ENCODE assay signal across 8 mouse cellular contexts in genomic region chr7:30443696-30444095, GRCm38 (mm10). TPM values are rescaled to one million over a fixed set of nuclear protein-coding genes. Genes with fewer than 3 reads are reported as not detected.
DNase-seq lines count a peak whose midpoint lies in the region; ATAC-seq lines count a peak whose summit lies in the region.

No protein-coding gene starts in this region.

- ATAC-seq in limb, embryonic 11.5 days (ENCODE audit: insufficient number of reproducible peaks, low FRiP score, low TSS enrichment, low read depth), result no peak
- no peak for ATAC-seq in embryonic facial prominence, embryonic 13.5 days (ENCODE audit: insufficient number of reproducible peaks, insufficient read depth, low FRiP score, low TSS enrichment, low read depth)
- ATAC-seq in intestine, embryonic 14.5 days (replicated peaks; ENCODE audit: low FRiP score, low TSS enrichment, low read depth), result no peak
- no peak for ATAC-seq in neural tube, embryonic 15.5 days (ENCODE audit: low FRiP score)

- no peak for DNase-seq in limb, embryonic 11.5 days (ENCODE audit: low spot score)
- no peak for DNase-seq in limb, embryonic 10.5 days (ENCODE audit: low spot score)
- no peak for DNase-seq in intestine, embryonic 14.5 days (ENCODE audit: low spot score)
- no peak for DNase-seq in T-cell, adult 2 months (ENCODE audit: low spot score)
- DNase-seq in natural killer cell, adult 2 months (ENCODE audit: low spot score in 2 of 2), result no peak
- no peak for DNase-seq in thymus, adult 18-20 months

- no peak overlapping the region for H3K27ac ChIP-seq in limb, embryonic 11.5 days (replicated peaks; ENCODE audit: low read depth, low read length)
- H3K27ac ChIP-seq in limb, embryonic 10.5 days, result no peak overlapping the region
- no peak overlapping the region for H3K27ac ChIP-seq in embryonic facial prominence, embryonic 13.5 days
- no peak overlapping the region for H3K27ac ChIP-seq in intestine, embryonic 14.5 days (ENCODE audit: low read depth)
- H3K27ac ChIP-seq in neural tube, embryonic 15.5 days (replicated peaks), result no peak overlapping the region; the same call in 1 of the 2 replicates

- no peak overlapping the region for H3K4me3 ChIP-seq in limb, embryonic 11.5 days (ENCODE audit: low read depth, low read length)
- no peak overlapping the region; the same call in 1 of the 2 replicates for H3K4me3 ChIP-seq in limb, embryonic 10.5 days
- H3K4me3 ChIP-seq in embryonic facial prominence, embryonic 13.5 days, result peak overlapping the region; percentile 71
- no peak overlapping the region for H3K4me3 ChIP-seq in intestine, embryonic 14.5 days (ENCODE audit: low read depth, low read length)
- peak overlapping the region; percentile 83 for H3K4me3 ChIP-seq in neural tube, embryonic 15.5 days (replicated peaks)

- no peak overlapping the region for H3K9ac ChIP-seq in limb, embryonic 11.5 days (ENCODE audit: low read length)
- no peak overlapping the region for H3K9ac ChIP-seq in embryonic facial prominence, embryonic 13.5 days
- no peak overlapping the region for H3K9ac ChIP-seq in intestine, embryonic 14.5 days (ENCODE audit: low read length)
- peak overlapping the region; percentile 97 for H3K9ac ChIP-seq in neural tube, embryonic 15.5 days (replicated peaks)

- peak overlapping the region; percentile 77; the same call in 1 of the 2 replicates for H3K4me2 ChIP-seq in limb, embryonic 11.5 days (ENCODE audit: low read depth, severe bottlenecking)
- peak overlapping the region; percentile 78 for H3K4me2 ChIP-seq in embryonic facial prominence, embryonic 13.5 days
- H3K4me2 ChIP-seq in intestine, embryonic 14.5 days (ENCODE audit: low read length), result peak overlapping the region; percentile 56
- peak overlapping the region; percentile 84 for H3K4me2 ChIP-seq in neural tube, embryonic 15.5 days

- peaks cover 24% of the 10 kb centered on the region for H3K27me3 ChIP-seq in limb, embryonic 11.5 days (ENCODE audit: control insufficient read depth, insufficient read depth, low read length)
- peaks cover 96% of the 10 kb centered on the region for H3K27me3 ChIP-seq in limb, embryonic 10.5 days (ENCODE audit: low read depth, poor library complexity, severe bottlenecking)
- peaks cover 9% of the 10 kb centered on the region; the same call in 1 of the 2 replicates for H3K27me3 ChIP-seq in embryonic facial prominence, embryonic 13.5 days
- H3K27me3 ChIP-seq in intestine, embryonic 14.5 days (replicated peaks; ENCODE audit: control insufficient read depth, insufficient read depth, low read length), result peaks cover 6% of the 10 kb centered on the region
- H3K27me3 ChIP-seq in neural tube, embryonic 15.5 days (replicated peaks), result no peaks in the 10 kb centered on the region

- no peaks in the 10 kb centered on the region for H3K9me3 ChIP-seq in limb, embryonic 11.5 days (ENCODE audit: control insufficient read depth, low read length)
- H3K9me3 ChIP-seq in limb, embryonic 10.5 days (replicated peaks), result no peaks in the 10 kb centered on the region
- no peaks in the 10 kb centered on the region for H3K9me3 ChIP-seq in embryonic facial prominence, embryonic 13.5 days
- no peaks in the 10 kb centered on the region for H3K9me3 ChIP-seq in intestine, embryonic 14.5 days (ENCODE audit: control insufficient read depth, low read length)
- H3K9me3 ChIP-seq in neural tube, embryonic 15.5 days (replicated peaks), result no peaks in the 10 kb centered on the region

- no peaks in the 10 kb centered on the region for H3K36me3 ChIP-seq in limb, embryonic 11.5 days (ENCODE audit: control insufficient read depth, insufficient read depth, low read length)
- H3K36me3 ChIP-seq in limb, embryonic 10.5 days, result no peaks in the 10 kb centered on the region
- peaks cover 31% of the 10 kb centered on the region for H3K36me3 ChIP-seq in embryonic facial prominence, embryonic 13.5 days
- no peaks in the 10 kb centered on the region for H3K36me3 ChIP-seq in intestine, embryonic 14.5 days (ENCODE audit: control insufficient read depth, insufficient read depth, low read length)
- H3K36me3 ChIP-seq in neural tube, embryonic 15.5 days, result peaks cover 42% of the 10 kb centered on the region

- 18% methylated on average over 9 of the region's 9 CpGs for WGBS in limb, embryonic 11.5 days
- WGBS in limb, embryonic 10.5 days, result 23% methylated on average over 9 of the region's 9 CpGs
- 22% methylated on average over 9 of the region's 9 CpGs for WGBS in embryonic facial prominence, embryonic 13.5 days
- WGBS in intestine, embryonic 14.5 days, result 21% methylated on average over 9 of the region's 9 CpGs
- 16% methylated on average over 9 of the region's 9 CpGs for WGBS in neural tube, embryonic 15.5 days

- H3K4me1 ChIP-seq in limb, embryonic 11.5 days (ENCODE audit: control insufficient read depth, insufficient read depth, low read length), result peaks cover 8% of the 10 kb centered on the region; the same call in 1 of the 2 replicates
- H3K4me1 ChIP-seq in limb, embryonic 10.5 days, result peaks cover 20% of the 10 kb centered on the region
- H3K4me1 ChIP-seq in embryonic facial prominence, embryonic 13.5 days, result peaks cover 14% of the 10 kb centered on the region
- peaks cover 9% of the 10 kb centered on the region for H3K4me1 ChIP-seq in intestine, embryonic 14.5 days (replicated peaks; ENCODE audit: control insufficient read depth, insufficient read depth, low read length)
- peaks cover 43% of the 10 kb centered on the region for H3K4me1 ChIP-seq in neural tube, embryonic 15.5 days

RNA-seq across cellular contexts. Expression of gene Aplp1, which starts 1.6 kb away (rescaled TPM):
- polyA plus RNA-seq in limb, embryonic 11.5 days (2014; fragmentation: Nextera tagmentation; extraction: Ambion mirVana), result 16.6 and 18.0 TPM in 2 replicates
- 8.4 and 13.4 TPM in 2 replicates for polyA plus RNA-seq in limb, embryonic 10.5 days (2016; fragmentation: Nextera tagmentation; extraction: Ambion mirVana)
- 53.4 and 54.1 TPM in 2 replicates for polyA plus RNA-seq in embryonic facial prominence, embryonic 13.5 days (2015; fragmentation: Nextera tagmentation; extraction: Ambion mirVana)
- 37.9 and 43.0 TPM in 2 replicates for polyA plus RNA-seq in intestine, embryonic 14.5 days (2014; fragmentation: Nextera tagmentation; extraction: Ambion mirVana)
- polyA plus RNA-seq in neural tube, embryonic 15.5 days (2015; fragmentation: Nextera tagmentation; extraction: Ambion mirVana), result 577 and 709 TPM in 2 replicates

RNA-seq across cellular contexts. Expression of gene Kirrel2, which starts 13.8 kb away (rescaled TPM):
- 0.13 TPM in 1 of 2 replicates, not detected in the other for polyA plus RNA-seq in limb, embryonic 11.5 days (2014; fragmentation: Nextera tagmentation; extraction: Ambion mirVana)
- not detected in 2 replicates for polyA plus RNA-seq in limb, embryonic 10.5 days (2016; fragmentation: Nextera tagmentation; extraction: Ambion mirVana)
- 0.17 and 0.52 TPM in 2 replicates for polyA plus RNA-seq in embryonic facial prominence, embryonic 13.5 days (2015; fragmentation: Nextera tagmentation; extraction: Ambion mirVana)
- polyA plus RNA-seq in intestine, embryonic 14.5 days (2014; fragmentation: Nextera tagmentation; extraction: Ambion mirVana), result 0.13 and 2.9 TPM in 2 replicates
- polyA plus RNA-seq in neural tube, embryonic 15.5 days (2015; fragmentation: Nextera tagmentation; extraction: Ambion mirVana), result 0.15 and 0.36 TPM in 2 replicates

RNA-seq across cellular contexts. Expression of gene Nphs1, which starts 14.4 kb away (rescaled TPM):
- polyA plus RNA-seq in limb, embryonic 11.5 days (2014; fragmentation: Nextera tagmentation; extraction: Ambion mirVana), result 0.15 TPM in 1 of 2 replicates, not detected in the other
- polyA plus RNA-seq in limb, embryonic 10.5 days (2016; fragmentation: Nextera tagmentation; extraction: Ambion mirVana), result not detected in 2 replicates
- polyA plus RNA-seq in embryonic facial prominence, embryonic 13.5 days (2015; fragmentation: Nextera tagmentation; extraction: Ambion mirVana), result 0.13 and 0.36 TPM in 2 replicates
- polyA plus RNA-seq in intestine, embryonic 14.5 days (2014; fragmentation: Nextera tagmentation; extraction: Ambion mirVana), result 0.15 and 1.3 TPM in 2 replicates
- polyA plus RNA-seq in neural tube, embryonic 15.5 days (2015; fragmentation: Nextera tagmentation; extraction: Ambion mirVana), result 0.14 and 0.23 TPM in 2 replicates

RNA-seq across cellular contexts. Expression of gene Nfkbid, which starts 22.2 kb away (rescaled TPM):
- 0.96 and 1.4 TPM in 2 replicates for polyA plus RNA-seq in limb, embryonic 11.5 days (2014; fragmentation: Nextera tagmentation; extraction: Ambion mirVana)
- polyA plus RNA-seq in limb, embryonic 10.5 days (2016; fragmentation: Nextera tagmentation; extraction: Ambion mirVana), result 0.55 and 1.2 TPM in 2 replicates
- 1.8 and 2.5 TPM in 2 replicates for polyA plus RNA-seq in embryonic facial prominence, embryonic 13.5 days (2015; fragmentation: Nextera tagmentation; extraction: Ambion mirVana)
- 2.3 and 3.2 TPM in 2 replicates for polyA plus RNA-seq in intestine, embryonic 14.5 days (2014; fragmentation: Nextera tagmentation; extraction: Ambion mirVana)
- polyA plus RNA-seq in neural tube, embryonic 15.5 days (2015; fragmentation: Nextera tagmentation; extraction: Ambion mirVana), result 2.7 and 3.2 TPM in 2 replicates

RNA-seq across cellular contexts. Expression of gene Hcst, which starts 24.0 kb away (rescaled TPM):
- polyA plus RNA-seq in limb, embryonic 11.5 days (2014; fragmentation: Nextera tagmentation; extraction: Ambion mirVana), result 0.39 TPM in 1 of 2 replicates, not detected in the other
- not detected in 2 replicates for polyA plus RNA-seq in limb, embryonic 10.5 days (2016; fragmentation: Nextera tagmentation; extraction: Ambion mirVana)
- 0.72 and 0.91 TPM in 2 replicates for polyA plus RNA-seq in embryonic facial prominence, embryonic 13.5 days (2015; fragmentation: Nextera tagmentation; extraction: Ambion mirVana)
- polyA plus RNA-seq in intestine, embryonic 14.5 days (2014; fragmentation: Nextera tagmentation; extraction: Ambion mirVana), result 1.6 and 2.1 TPM in 2 replicates
- polyA plus RNA-seq in neural tube, embryonic 15.5 days (2015; fragmentation: Nextera tagmentation; extraction: Ambion mirVana), result 0.95 and 4.5 TPM in 2 replicates

Comparison
In these comparisons a context has a peak if more than half of its experiments do, and no peak if none do; other contexts are left out.
1. H3K4me3 ChIP-seq: peak in embryonic facial prominence, embryonic 13.5 days (single experiment) and neural tube, embryonic 15.5 days (single experiment); none in limb, embryonic 11.5 days (single experiment), limb, embryonic 10.5 days (single experiment) and intestine, embryonic 14.5 days (single experiment).
2. RNA of gene Aplp1, which starts 1.6 kb away (polyA plus RNA-seq): 577 to 709 TPM in neural tube, embryonic 15.5 days; 53.4 to 54.1 TPM in embryonic facial prominence, embryonic 13.5 days, 37.9 to 43.0 TPM in intestine, embryonic 14.5 days, 16.6 to 18.0 TPM in limb, embryonic 11.5 days and 8.4 to 13.4 TPM in limb, embryonic 10.5 days; every median in the first group is over 10 times any median in the second.
3. Peak in every context shown above with its lines, with median percentiles within 50 percentile points of each other: H3K4me2 ChIP-seq.